Mouse (Mus musculus) E14TG2a.4 (cell line): Measurements from ENCODE around the gene Rsf1.

ENCODE experiments used
- CTCF ChIP-seq: conservative IDR thresholded peaks from 2 replicates; pipeline ENCODE4 v1.5.1; 2014; ENCODE audit warnings: low read length
- NANOG ChIP-seq: IDR thresholded peaks from 2 replicates; pipeline ENCODE4 v1.6.1; 2014; ENCODE audit warnings: borderline replicate concordance, low read length, mixed read lengths
- POU5F1 ChIP-seq: IDR thresholded peaks from 2 replicates; pipeline ENCODE4 v1.6.1; 2014; ENCODE audit warnings: low read length, borderline replicate concordance

DNA sequence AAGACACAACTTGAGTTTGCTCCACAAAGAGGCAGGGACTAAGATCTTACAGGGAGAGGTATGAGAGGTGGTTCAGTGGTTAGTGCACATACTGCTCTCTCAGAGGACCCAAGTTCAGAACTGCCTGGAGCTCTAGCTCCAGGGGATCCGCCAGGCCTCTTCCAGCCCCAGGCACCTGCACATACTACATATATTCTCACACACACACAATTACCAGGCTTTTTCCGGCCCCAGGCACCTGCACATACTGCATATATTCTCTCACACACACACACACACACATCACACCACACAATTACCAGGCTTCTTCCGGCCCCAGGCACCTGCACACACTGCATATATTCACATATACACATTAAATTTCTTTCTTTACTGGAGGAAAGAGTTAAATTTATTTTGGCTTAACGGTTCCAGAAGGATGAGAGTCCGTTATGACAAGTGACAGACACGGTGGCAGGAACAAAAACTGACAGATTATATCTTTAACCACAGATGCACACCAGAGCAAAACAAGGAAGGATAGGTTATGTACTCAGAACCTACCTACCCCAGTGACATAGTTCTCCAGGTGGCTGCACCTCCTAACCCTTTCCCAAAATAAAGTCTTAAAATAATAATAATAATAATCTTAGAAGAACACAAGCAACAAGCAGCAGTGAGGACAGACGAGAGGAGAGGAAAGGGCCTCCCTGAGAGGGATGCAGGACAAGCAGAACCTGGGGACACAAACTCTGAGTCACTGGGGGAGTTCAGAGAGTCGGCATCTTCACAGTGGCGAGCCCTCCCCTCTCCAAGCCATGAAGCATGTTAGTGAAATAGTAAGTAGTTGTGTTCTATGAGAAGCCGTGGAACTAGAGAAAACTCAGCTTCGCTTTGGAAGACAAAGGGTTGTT lies 144.2 kb downstream of the Rsf1 start:
- TF ChIP-seq CTCF (no peak), POU5F1 (no peak), NANOG (no peak)
